Mouse (Mus musculus): ENCODE measurements around the gene Nagpa.
A peak's percentile ranks its signal among the peaks of the same experiment; 100 is the strongest.

Gene Nagpa

GRCm38 (mm10) chr16:5186234-5186633, 17.6 kb downstream of the Nagpa start:
- DNase-seq, result no peak

GRCm38 (mm10) chr16:5185691-5186090, 18.1 kb downstream of the Nagpa start:
- DNase-seq, result no peak

- DNase-seq, result no peak
Observed at GRCm38 (mm10) chr16:5184956-5185355, 18.9 kb downstream of the Nagpa start.

- DNase-seq, result no peak
Observed at GRCm38 (mm10) chr16:5184101-5184500, 19.7 kb downstream of the Nagpa start.

- no peak for DNase-seq
Observed at GRCm38 (mm10) chr16:5183310-5183975, 20.4 kb downstream of the Nagpa start.

GRCm38 (mm10) chr16:5172636-5173035, 31.2 kb downstream of the Nagpa start:
- no peak for DNase-seq

GRCm38 (mm10) chr16:5168829-5169228, 35.0 kb downstream of the Nagpa start:
- no peak for DNase-seq

- no peak for DNase-seq
Observed at GRCm38 (mm10) chr16:5168038-5168437, 35.8 kb downstream of the Nagpa start.

GRCm38 (mm10) chr16:5164327-5164726, 39.5 kb downstream of the Nagpa start:
- no peak for DNase-seq

GRCm38 (mm10) chr16:5159248-5159647, 44.6 kb downstream of the Nagpa start:
- DNase-seq, result no peak

GRCm38 (mm10) chr16:5157113-5157512, 46.7 kb downstream of the Nagpa start:
- no peak for DNase-seq

- no peak for DNase-seq
Observed at GRCm38 (mm10) chr16:5156495-5156894, 47.3 kb downstream of the Nagpa start.

- DNase-seq, result no peak
Observed at GRCm38 (mm10) chr16:5155014-5155413, 48.8 kb downstream of the Nagpa start.

GRCm38 (mm10) chr16:5153299-5154026, 50.3 kb downstream of the Nagpa start:
- no peak for DNase-seq

- no peak for DNase-seq
Observed at GRCm38 (mm10) chr16:5150544-5150943, 53.3 kb downstream of the Nagpa start.

GRCm38 (mm10) chr16:5147037-5147385, 56.8 kb downstream of the Nagpa start, which contains the start of gene Sec14l5:
Sec14l5 (plus strand) TSS chr16:5147109.
- DNase-seq, result no peak

GRCm38 (mm10) chr16:5146367-5147036, 57.3 kb downstream of the Nagpa start:
- DNase-seq, result no peak

- DNase-seq, result peak; percentile 77
Observed at GRCm38 (mm10) chr16:5145570-5145969, 58.2 kb downstream of the Nagpa start.
